Mouse (Mus musculus): ENCODE results near the gene Trim72. TPM values are rescaled to one million over a fixed set of nuclear protein-coding genes. Genes with fewer than 3 reads are reported as not detected.

Trim72 gene
- total and polyA plus RNA-seq, 3 experiments = 0.14 to 0.19 TPM; not detected in 1

DNA sequence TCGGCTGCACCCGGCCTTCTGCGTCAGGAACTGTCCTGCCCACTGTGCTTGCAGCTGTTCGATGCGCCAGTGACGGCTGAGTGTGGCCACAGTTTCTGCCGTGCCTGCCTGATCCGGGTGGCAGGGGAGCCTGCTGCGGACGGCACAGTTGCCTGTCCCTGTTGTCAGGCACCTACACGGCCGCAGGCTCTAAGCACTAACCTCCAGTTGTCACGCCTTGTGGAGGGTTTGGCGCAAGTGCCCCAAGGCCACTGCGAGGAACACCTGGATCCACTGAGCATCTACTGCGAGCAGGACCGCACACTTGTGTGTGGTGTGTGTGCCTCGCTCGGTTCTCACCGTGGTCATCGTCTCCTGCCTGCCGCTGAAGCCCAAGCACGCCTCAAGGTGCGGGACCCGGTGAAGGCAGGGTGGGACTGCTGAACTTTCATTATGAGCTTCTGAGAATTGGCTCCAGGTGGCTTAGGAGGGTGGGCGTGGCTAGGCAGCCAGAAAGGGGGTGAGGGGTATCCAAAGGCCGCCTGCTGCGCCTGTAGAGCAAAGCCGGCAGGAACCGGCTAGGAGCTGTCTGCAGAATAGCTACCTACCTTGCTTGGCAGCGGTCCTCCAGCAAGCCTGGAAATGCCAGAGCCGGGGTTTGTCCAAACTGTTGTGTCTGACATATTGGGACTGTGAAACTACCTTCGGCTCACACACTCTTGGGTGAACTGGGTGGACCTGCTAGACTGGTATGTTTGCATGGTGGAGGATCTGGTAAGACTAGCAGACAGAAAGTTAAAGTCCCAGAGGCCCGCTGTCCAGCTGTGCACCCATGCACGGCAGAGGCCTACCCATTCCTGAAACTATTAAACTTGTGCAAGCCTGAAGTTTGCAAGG, 976 bp downstream of the Trim72 start:
- no peak overlapping the region for H3K4me3 ChIP-seq (ENCODE audit: control insufficient read depth in 1 of 2, insufficient read depth in 1 of 2, low read depth in 2 of 2, low read length in 2 of 2)
- H3K4me1 ChIP-seq (ENCODE audit: control insufficient read depth in 1 of 2, insufficient read depth in 2 of 2, low read length in 2 of 2) = peaks cover 0 to 6% of the 10 kb centered on the region in 2 experiments; a peak in 2 of 4 replicates
- no peak for DNase-seq (ENCODE audit: low read depth, low spot score)
- H3K79me2 ChIP-seq (ENCODE audit: control insufficient read depth, insufficient read depth, low read length, poor library complexity) = no peaks in the 10 kb centered on the region
- H3K27ac ChIP-seq (ENCODE audit: control insufficient read depth, low read depth, low read length) = no peak overlapping the region
- H3K36me3 ChIP-seq (ENCODE audit: control insufficient read depth in 1 of 2, insufficient read depth in 2 of 2, low read length in 2 of 2) = peaks cover 0 to 8% of the 10 kb centered on the region in 2 experiments; a peak in 2 of 4 replicates
- H3K9ac ChIP-seq (ENCODE audit: control insufficient read depth, low read depth, low read length, poor library complexity, severe bottlenecking) = no peak overlapping the region
- no peak for TF ChIP-seq TCF12 (IDR thresholded peaks at IDR 0.05; ENCODE audit: low read depth, low read length)
- TF ChIP-seq MYB (IDR thresholded peaks at IDR 0.05; ENCODE audit: low read depth, low read length) = no peak
- TF ChIP-seq HCFC1 (IDR thresholded peaks at IDR 0.05; ENCODE audit: low read depth, low read length) = no peak
- TF ChIP-seq POLR2A (IDR thresholded peaks at IDR 0.05; ENCODE audit: control insufficient read depth in 1 of 2, insufficient read depth in 1 of 2, low read depth in 1 of 2, low read length in 2 of 2, poor library complexity in 1 of 2) = no peak
- no peak for TF ChIP-seq MAZ (IDR thresholded peaks at IDR 0.05; ENCODE audit: low read depth, low read length)
- TF ChIP-seq MXI1 (IDR thresholded peaks at IDR 0.05; ENCODE audit: low read depth, low read length) = no peak
- no peak for TF ChIP-seq NRF1 (IDR thresholded peaks at IDR 0.05; ENCODE audit: insufficient read depth, low read depth, low read length, poor library complexity, severe bottlenecking)
- no peak for TF ChIP-seq ZC3H11A (IDR thresholded peaks at IDR 0.05; ENCODE audit: low read depth, low read length)
- TF ChIP-seq KAT2A (conservative IDR thresholded peaks at IDR 0.05; ENCODE audit: low read depth, low read length) = no peak
- no peak for TF ChIP-seq MYC (IDR thresholded peaks at IDR 0.05; ENCODE audit: low read depth, low read length)
- TF ChIP-seq POLR2AphosphoS2 (IDR thresholded peaks at IDR 0.05; ENCODE audit: low read length) = no peak
- TF ChIP-seq RAD21 (IDR thresholded peaks at IDR 0.05; ENCODE audit: low read depth, low read length) = no peak
- no peak for TF ChIP-seq BHLHE40 (IDR thresholded peaks at IDR 0.05; ENCODE audit: borderline replicate concordance, low read depth, low read length)
- no peak for TF ChIP-seq GATA1 (IDR thresholded peaks at IDR 0.05; ENCODE audit: low read depth, low read length)
- no peak for TF ChIP-seq RCOR1 (IDR thresholded peaks at IDR 0.05; ENCODE audit: low read depth, low read length)
- no peak for TF ChIP-seq CTCF (IDR thresholded peaks at IDR 0.05 in 2 of 3, conservative IDR thresholded peaks at IDR 0.05 in 1 of 3; ENCODE audit: control insufficient read depth in 1 of 3, insufficient read depth in 1 of 3, low read depth in 2 of 3, low read length in 3 of 3, poor library complexity in 1 of 3, severe bottlenecking in 1 of 3)
- no peaks in the 10 kb centered on the region for H3K9me3 ChIP-seq (replicated peaks; ENCODE audit: insufficient read depth, low read length)
- no peaks in the 10 kb centered on the region for H3K27me3 ChIP-seq (ENCODE audit: control insufficient read depth in 1 of 2, insufficient read depth in 2 of 2, low read length in 2 of 2)

DNA sequence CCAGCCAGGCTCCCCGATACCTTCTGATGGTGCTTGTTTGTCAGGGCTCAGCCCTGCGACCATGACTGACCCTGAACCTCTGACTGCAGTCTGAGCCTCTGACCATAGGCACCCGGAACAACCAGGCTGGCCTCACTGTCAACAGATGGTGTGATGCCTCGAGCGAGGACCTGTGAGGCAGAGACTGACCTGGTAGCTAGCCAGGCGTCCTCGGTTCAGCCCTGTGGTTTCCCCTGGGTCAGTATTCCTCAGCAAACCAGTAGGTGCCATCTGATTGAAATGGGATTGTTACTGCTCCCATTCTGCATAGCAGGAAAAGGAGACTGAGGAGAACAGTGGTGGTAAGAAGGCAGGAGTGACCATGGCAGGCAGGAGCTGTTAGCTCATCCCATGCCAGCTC, 2.4 kb downstream of the Trim72 start:
- Histone ChIP-seq H3K4me1 (ENCODE audit: control insufficient read depth in 1 of 2, insufficient read depth in 2 of 2, low read length in 2 of 2) (no peaks in the 10 kb centered on the region), H3K27me3 (ENCODE audit: control insufficient read depth in 1 of 2, insufficient read depth in 2 of 2, low read length in 2 of 2) (no peaks in the 10 kb centered on the region), H3K4me3 (ENCODE audit: control insufficient read depth in 1 of 2, insufficient read depth in 1 of 2, low read depth in 2 of 2, low read length in 2 of 2) (no peak overlapping the region), H3K27ac (ENCODE audit: control insufficient read depth, low read depth, low read length) (no peak overlapping the region), H3K9me3 (replicated peaks; ENCODE audit: insufficient read depth, low read length) (no peaks in the 10 kb centered on the region), H3K79me2 (ENCODE audit: control insufficient read depth, insufficient read depth, low read length, poor library complexity) (no peaks in the 10 kb centered on the region), H3K9ac (ENCODE audit: control insufficient read depth, low read depth, low read length, poor library complexity, severe bottlenecking) (no peak overlapping the region), H3K36me3 (ENCODE audit: control insufficient read depth in 1 of 2, insufficient read depth in 2 of 2, low read length in 2 of 2) (no peaks in the 10 kb centered on the region)
- TF ChIP-seq RAD21 (IDR thresholded peaks at IDR 0.05; ENCODE audit: low read depth, low read length) = no peak
- TF ChIP-seq USF2 (IDR thresholded peaks at IDR 0.05; ENCODE audit: borderline replicate concordance in 1 of 2, insufficient read depth in 1 of 2, low read depth in 1 of 2, low read length in 2 of 2) = no peak
- TF ChIP-seq JUND (IDR thresholded peaks at IDR 0.05; ENCODE audit: low read depth, low read length) = no peak
- no peak for TF ChIP-seq ZMIZ1 (IDR thresholded peaks at IDR 0.05; ENCODE audit: low read depth, low read length)
- no peak for TF ChIP-seq KAT2A (conservative IDR thresholded peaks at IDR 0.05; ENCODE audit: low read depth, low read length)
- TF ChIP-seq ZKSCAN1 (IDR thresholded peaks at IDR 0.05; ENCODE audit: low read depth, low read length) = no peak
- no peak for TF ChIP-seq POLR2A (IDR thresholded peaks at IDR 0.05; ENCODE audit: control insufficient read depth in 1 of 2, insufficient read depth in 1 of 2, low read depth in 1 of 2, low read length in 2 of 2, poor library complexity in 1 of 2)
- no peak for TF ChIP-seq NELFE (IDR thresholded peaks at IDR 0.05; ENCODE audit: low read depth, low read length)
- no peak for TF ChIP-seq E2F4 (IDR thresholded peaks at IDR 0.05; ENCODE audit: borderline replicate concordance, low read depth, low read length)
- no peak for TF ChIP-seq CHD1 (IDR thresholded peaks at IDR 0.05; ENCODE audit: low read depth, low read length)
- TF ChIP-seq CTCF (IDR thresholded peaks at IDR 0.05 in 2 of 3, conservative IDR thresholded peaks at IDR 0.05 in 1 of 3; ENCODE audit: control insufficient read depth in 1 of 3, insufficient read depth in 1 of 3, low read depth in 2 of 3, low read length in 3 of 3, poor library complexity in 1 of 3, severe bottlenecking in 1 of 3) = no peak
- no peak for TF ChIP-seq SIN3A (IDR thresholded peaks at IDR 0.05; ENCODE audit: low read length)
- TF ChIP-seq NRF1 (IDR thresholded peaks at IDR 0.05; ENCODE audit: insufficient read depth, low read depth, low read length, poor library complexity, severe bottlenecking) = no peak
- TF ChIP-seq MYC (IDR thresholded peaks at IDR 0.05; ENCODE audit: low read depth, low read length) = no peak
- TF ChIP-seq USF1 (IDR thresholded peaks at IDR 0.05; ENCODE audit: low read depth, low read length) = no peak
- no peak for DNase-seq (ENCODE audit: low read depth, low spot score)

Measured in MEL (cell line).